Mouse (Mus musculus) MEL (cell line): ENCODE measurements around the gene Dhdh. TPM values are rescaled to one million over a fixed set of nuclear protein-coding genes. Genes with fewer than 3 reads are reported as not detected.

ENCODE experiments used
- DNase-seq: peaks from one replicate; pipeline ENCODE4 v3.0.0; 2011; ENCODE audit warnings: low read depth, low spot score
- H3K27ac ChIP-seq: 2 replicates; pipeline ENCODE4 v1.5.1; 2012; ENCODE audit warnings: low read depth, mild to moderate bottlenecking, control low read depth, low read length, moderate library complexity; ENCODE audit not compliant: control insufficient read depth
- H3K27me3 ChIP-seq, 2 experiments: fragments of 150-350 bp in 1 of 2; sonication (generic) in 1 of 2; 2 replicates each; pipeline ENCODE4 v1.6.1; 2012; ENCODE audit warnings: low read length in 2 of 2, mild to moderate bottlenecking in 2 of 2, improper control_type of control experiment in 1 of 2, moderate library complexity in 1 of 2; ENCODE audit not compliant: insufficient read depth in 2 of 2, control insufficient read depth in 1 of 2
- H3K36me3 ChIP-seq, 2 experiments: 2 replicates each; pipeline ENCODE4 v1.6.1; 2012 to 2014; ENCODE audit warnings: low read length in 2 of 2, improper control_type of control experiment in 1 of 2, inconsistent platforms in 1 of 2, mild to moderate bottlenecking in 1 of 2; ENCODE audit not compliant: insufficient read depth in 2 of 2, control insufficient read depth in 1 of 2
- H3K4me1 ChIP-seq, 2 experiments: fragments of 150-350 bp in 1 of 2; sonication (generic) in 1 of 2; 2 replicates each; pipeline ENCODE4 v1.6.1; 2012; ENCODE audit warnings: low read length in 2 of 2, improper control_type of control experiment in 1 of 2, mild to moderate bottlenecking in 1 of 2; ENCODE audit not compliant: insufficient read depth in 2 of 2, control insufficient read depth in 1 of 2
- H3K4me3 ChIP-seq, 2 experiments: fragments of 150-350 bp in 1 of 2; sonication (generic) in 1 of 2; 2 replicates each; pipeline ENCODE4 v1.5.1; 2012; ENCODE audit warnings: low read depth in 2 of 2, low read length in 2 of 2, mild to moderate bottlenecking in 2 of 2, moderate library complexity in 2 of 2, control low read depth in 1 of 2, improper control_type of control experiment in 1 of 2; ENCODE audit not compliant: control insufficient read depth in 1 of 2, insufficient read depth in 1 of 2
- H3K79me2 ChIP-seq: 2 replicates; pipeline ENCODE4 v1.6.1; 2012; ENCODE audit warnings: mild to moderate bottlenecking, low read length, moderate library complexity; ENCODE audit not compliant: control insufficient read depth, poor library complexity, insufficient read depth
- H3K9ac ChIP-seq: 2 replicates; pipeline ENCODE4 v1.6.1; 2012; ENCODE audit warnings: low read depth, mild to moderate bottlenecking, control low read depth, low read length, moderate library complexity; ENCODE audit not compliant: control insufficient read depth, poor library complexity, severe bottlenecking
- H3K9me3 ChIP-seq: fragments of 150-350 bp; sonication (generic); replicated peaks from 2 replicates; pipeline ENCODE4 v1.6.1; 2012; ENCODE audit warnings: mild to moderate bottlenecking, low read length, improper control_type of control experiment, moderate library complexity; ENCODE audit not compliant: insufficient read depth
- CHD1 ChIP-seq: IDR thresholded peaks from 2 replicates; pipeline ENCODE4 v1.6.1; 2012; ENCODE audit warnings: low read depth, mild to moderate bottlenecking, inconsistent platforms, low read length, improper control_type of control experiment
- CHD2 ChIP-seq: IDR thresholded peaks from 2 replicates; pipeline ENCODE4 v1.6.1; 2011; ENCODE audit warnings: low read length, improper control_type of control experiment
- CTCF ChIP-seq, 3 experiments: IDR thresholded peaks in 2 of 3; conservative IDR thresholded peaks in 1 of 3; 2 replicates each; pipeline ENCODE4 v1.5.1; 2011 to 2012; ENCODE audit warnings: low read length in 3 of 3, low read depth in 2 of 3, mild to moderate bottlenecking in 2 of 3, improper control_type of control experiment in 1 of 3, inconsistent platforms in 1 of 3, mixed read lengths in 1 of 3, moderate library complexity in 1 of 3; ENCODE audit not compliant: control insufficient read depth in 1 of 3, insufficient read depth in 1 of 3, poor library complexity in 1 of 3, severe bottlenecking in 1 of 3
- ETS1 ChIP-seq: IDR thresholded peaks from 2 replicates; pipeline ENCODE4 v1.6.1; 2012; ENCODE audit warnings: low read depth, mild to moderate bottlenecking, inconsistent platforms, low read length, improper control_type of control experiment, moderate library complexity
- HCFC1 ChIP-seq: IDR thresholded peaks from 2 replicates; pipeline ENCODE4 v1.6.1; 2012; ENCODE audit warnings: low read depth, mild to moderate bottlenecking, inconsistent platforms, low read length, improper control_type of control experiment, moderate library complexity
- KAT2A ChIP-seq: conservative IDR thresholded peaks from 2 replicates; pipeline ENCODE4 v1.6.1; 2012; ENCODE audit warnings: low read depth, low read length, improper control_type of control experiment, inconsistent platforms
- MAX ChIP-seq: IDR thresholded peaks from 2 replicates; pipeline ENCODE4 v1.6.1; 2011; ENCODE audit warnings: low read length, improper control_type of control experiment
- MYB ChIP-seq: IDR thresholded peaks from 2 replicates; pipeline ENCODE4 v1.6.1; 2011; ENCODE audit warnings: mild to moderate bottlenecking, low read depth, low read length, improper control_type of control experiment
- MYC ChIP-seq: IDR thresholded peaks from 2 replicates; pipeline ENCODE4 v1.6.1; 2011; ENCODE audit warnings: low read depth, mild to moderate bottlenecking, low read length, improper control_type of control experiment, moderate library complexity
- NELFE ChIP-seq: IDR thresholded peaks from 2 replicates; pipeline ENCODE4 v1.6.1; 2011; ENCODE audit warnings: low read depth, low read length, improper control_type of control experiment
- POLR2AphosphoS2 ChIP-seq: IDR thresholded peaks from 2 replicates; pipeline ENCODE4 v1.6.1; 2011; ENCODE audit warnings: low read length, improper control_type of control experiment
- RAD21 ChIP-seq: IDR thresholded peaks from 2 replicates; pipeline ENCODE4 v1.6.1; 2011; ENCODE audit warnings: mild to moderate bottlenecking, low read depth, low read length, improper control_type of control experiment
- SIN3A ChIP-seq: IDR thresholded peaks from 2 replicates; pipeline ENCODE4 v1.6.1; 2012; ENCODE audit warnings: low read length, improper control_type of control experiment, inconsistent platforms
- SMC3 ChIP-seq: IDR thresholded peaks from 2 replicates; pipeline ENCODE4 v1.6.1; 2011; ENCODE audit warnings: low read depth, low read length, improper control_type of control experiment
- TAL1 ChIP-seq: IDR thresholded peaks from 2 replicates; pipeline ENCODE4 v1.6.1; 2012; ENCODE audit warnings: mild to moderate bottlenecking, inconsistent platforms, low read length, moderate library complexity, mixed read lengths
- TBP ChIP-seq: IDR thresholded peaks from 2 replicates; pipeline ENCODE4 v1.8.0; 2011; ENCODE audit warnings: low read depth, low read length, improper control_type of control experiment
- USF1 ChIP-seq: IDR thresholded peaks from 2 replicates; pipeline ENCODE4 v1.6.1; 2014; ENCODE audit warnings: low read depth, mild to moderate bottlenecking, inconsistent platforms, low read length, improper control_type of control experiment, moderate library complexity
- ZC3H11A ChIP-seq: IDR thresholded peaks from 2 replicates; pipeline ENCODE4 v1.6.1; 2012; ENCODE audit warnings: low read depth, mild to moderate bottlenecking, inconsistent platforms, low read length, improper control_type of control experiment
- ZKSCAN1 ChIP-seq: IDR thresholded peaks from 2 replicates; pipeline ENCODE4 v1.6.1; 2012; ENCODE audit warnings: low read depth, mild to moderate bottlenecking, inconsistent platforms, low read length, improper control_type of control experiment, moderate library complexity
- polyA plus RNA-seq, 2 experiments: library from polyadenylated mRNA; stranded (reverse) in 1 of 2; unstranded in 1 of 2; fragments of >175 nt in 1 of 2; fragments of >200 nt in 1 of 2; gene quantifications; 2 replicates each; pipeline versions ENCODE4 v1.2.1 to v1.2.4; 2012; ENCODE audit warnings: low replicate concordance in 2 of 2, low read depth in 1 of 2; ENCODE audit not compliant: insufficient read length in 2 of 2, insufficient read depth in 1 of 2, missing spikeins in 1 of 2
- total RNA-seq: library from RNA; depleted of rRNA; stranded (reverse); fragments of 300-350 nt; gene quantifications from 2 replicates; pipeline ENCODE4 v1.2.3, GENCODE M21; 2012

Dhdh gene
- total and polyA plus RNA-seq, 3 experiments = 0.08 to 1.6 TPM; not detected in 1

DNA sequence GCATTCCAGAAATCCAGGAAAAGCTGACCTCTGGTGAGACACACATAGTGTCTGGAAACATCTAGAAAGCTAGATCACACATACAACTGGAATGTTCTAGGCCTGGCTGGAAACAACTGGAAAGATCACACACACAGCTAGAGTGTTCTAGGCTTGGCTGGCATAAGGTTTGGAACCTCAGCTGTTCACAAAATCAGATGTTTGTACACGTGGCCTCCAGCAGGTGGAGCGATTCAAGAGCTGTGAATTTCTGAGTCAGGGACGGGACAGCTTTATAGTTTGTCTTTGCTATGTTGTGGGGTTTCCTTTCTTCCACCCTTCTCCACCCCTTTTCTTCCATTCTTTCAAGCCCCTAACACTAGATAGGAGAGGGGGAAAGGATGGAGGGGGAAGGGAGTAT is 11.6 kb downstream of the Dhdh start:
- DNase-seq = peak; percentile 84
- Histone ChIP-seq H3K9ac (peak overlapping the region; percentile 32; the same call in 1 of the 2 replicates), H3K4me1 (peaks cover 5 to 18% of the 10 kb centered on the region in 2 experiments; a peak in 3 of 4 replicates), H3K27ac (no peak overlapping the region), H3K27me3 (no peaks in the 10 kb centered on the region), H3K36me3 (peaks cover 0 to 14% of the 10 kb centered on the region in 2 experiments; a peak in 2 of 4 replicates), H3K9me3 (no peaks in the 10 kb centered on the region), H3K79me2 (peaks cover 3% of the 10 kb centered on the region; the same call in 1 of the 2 replicates), H3K4me3 (peak overlapping the region in 1 of 2 experiments; percentile 14; a peak in 2 of 4 replicates)
- TF ChIP-seq MAX = peak; percentile 91
- no peak for TF ChIP-seq TAL1
- no peak for TF ChIP-seq CHD2
- TF ChIP-seq USF1 = peak; percentile 80
- TF ChIP-seq MYC = peak; percentile 89
- no peak for TF ChIP-seq MYB
- no peak for TF ChIP-seq ZKSCAN1
- peak; percentile 58 for TF ChIP-seq RAD21
- peak; percentile 88 for TF ChIP-seq SMC3
- 0 out of 2 replicates have a peak, but pooled peaks have one; percentile 44 for TF ChIP-seq HCFC1
- peak; percentile 65 to 85 (median 74) for TF ChIP-seq CTCF (IDR thresholded peaks at IDR 0.05 in 2 of 3, conservative IDR thresholded peaks at IDR 0.05 in 1 of 3; ENCODE audit: control insufficient read depth in 1 of 3, insufficient read depth in 1 of 3, low read depth in 2 of 3, low read length in 3 of 3, poor library complexity in 1 of 3, severe bottlenecking in 1 of 3)
- 0 out of 2 replicates have a peak, but pooled peaks have one; percentile 36 for TF ChIP-seq TBP
- TF ChIP-seq SIN3A = peak; percentile 71
- no peak for TF ChIP-seq NELFE
- no peak for TF ChIP-seq KAT2A
- peak; percentile 80 for TF ChIP-seq ETS1
- no peak for TF ChIP-seq CHD1
- TF ChIP-seq ZC3H11A = peak; percentile 40; the same call in 1 of the 2 replicates
- TF ChIP-seq POLR2AphosphoS2 = no peak

DNA sequence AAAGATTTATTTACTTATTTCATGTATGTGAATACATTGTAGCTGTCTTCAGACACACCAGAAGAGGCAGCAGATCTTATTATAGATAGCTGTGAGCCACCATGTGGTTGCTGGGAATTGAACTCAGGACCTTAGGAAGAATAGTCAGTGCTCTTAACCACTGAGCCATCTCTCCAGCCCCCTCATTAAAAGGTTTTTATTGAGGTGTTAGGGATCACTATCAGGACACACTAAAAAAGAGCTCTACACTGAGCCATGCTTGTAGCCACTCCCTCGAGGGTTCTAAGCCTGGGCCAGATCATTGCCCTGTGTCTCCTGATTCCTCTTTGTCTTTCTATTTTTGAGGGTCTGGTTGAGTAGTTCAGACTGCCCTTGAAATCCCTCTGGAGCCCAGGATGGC is 12.2 kb downstream of the Dhdh start:
- Histone ChIP-seq H3K4me1 (peaks cover 5 to 18% of the 10 kb centered on the region in 2 experiments; a peak in 3 of 4 replicates), H3K9me3 (no peaks in the 10 kb centered on the region), H3K9ac (no peak overlapping the region), H3K36me3 (peaks cover 0 to 9% of the 10 kb centered on the region in 2 experiments; a peak in 2 of 4 replicates), H3K4me3 (no peak overlapping the region), H3K27me3 (no peaks in the 10 kb centered on the region), H3K27ac (no peak overlapping the region), H3K79me2 (peaks cover 3% of the 10 kb centered on the region; the same call in 1 of the 2 replicates)
- DNase-seq = no peak
- TF ChIP-seq TBP (peak; percentile 95), ZKSCAN1 (no peak)
